Mouse (Mus musculus) embryonic facial prominence, embryonic 13.5 days (tissue): Measurements from ENCODE around the gene Ift52. TPM values are rescaled to one million over a fixed set of nuclear protein-coding genes. Genes with fewer than 3 reads are reported as not detected.

Source experiments
- ATAC-seq: fragments of 200-750 bp; cut with Nextera tagmentation; 2 replicates; pipeline ENCODE4 v1.8.0; 2017; ENCODE audit warnings: low read depth; ENCODE audit not compliant: insufficient number of reproducible peaks, insufficient read depth, low FRiP score, low TSS enrichment
- H3K27ac ChIP-seq: fragments of 300-500 bp; sonication (generic); 2 replicates; pipeline ENCODE4 v1.5.1; 2015; ENCODE audit warnings: moderate library complexity, mild to moderate bottlenecking, inconsistent platforms
- H3K27me3 ChIP-seq: fragments of 300-500 bp; sonication (generic); 2 replicates; pipeline ENCODE4 v1.6.1; 2015; ENCODE audit warnings: mild to moderate bottlenecking, inconsistent platforms
- H3K36me3 ChIP-seq: fragments of 300-500 bp; sonication (generic); 2 replicates; pipeline ENCODE4 v1.6.1; 2015; ENCODE audit warnings: mild to moderate bottlenecking, inconsistent platforms
- H3K4me1 ChIP-seq: fragments of 300-500 bp; sonication (generic); 2 replicates; pipeline ENCODE4 v1.6.1; 2015; ENCODE audit warnings: inconsistent platforms
- H3K4me2 ChIP-seq: fragments of 300-500 bp; sonication (generic); 2 replicates; pipeline ENCODE4 v1.6.1; 2015; ENCODE audit warnings: moderate library complexity, mild to moderate bottlenecking, inconsistent platforms
- H3K4me3 ChIP-seq: fragments of 300-500 bp; sonication (generic); 2 replicates; pipeline ENCODE4 v1.5.1; 2015; ENCODE audit warnings: mild to moderate bottlenecking, inconsistent platforms
- H3K9ac ChIP-seq: fragments of 300-500 bp; sonication (generic); 2 replicates; pipeline ENCODE4 v1.6.1; 2015; ENCODE audit warnings: mild to moderate bottlenecking, inconsistent platforms
- H3K9me3 ChIP-seq: fragments of 300-500 bp; sonication (generic); 2 replicates; pipeline ENCODE4 v1.6.1; 2016; ENCODE audit warnings: inconsistent platforms
- WGBS: fragments of 180-500 bp; shearing (Covaris S2); methylation state at CpG from one replicate; pipeline ENCODE4 v1.1.7; 2015; ENCODE audit warnings: mixed read lengths; 5-methylcytosine and 5-hydroxymethylcytosine counted together
- polyA plus RNA-seq: library from polyadenylated mRNA; unstranded; fragments of >200 nt; fragmentation: Nextera tagmentation; extraction: Ambion mirVana; gene quantifications from 2 replicates; pipeline ENCODE4 v1.2.1, GENCODE M21; 2015

Gene Ift52
- polyA plus RNA-seq, 1 experiment from 2014 or later: 57.0 TPM

DNA sequence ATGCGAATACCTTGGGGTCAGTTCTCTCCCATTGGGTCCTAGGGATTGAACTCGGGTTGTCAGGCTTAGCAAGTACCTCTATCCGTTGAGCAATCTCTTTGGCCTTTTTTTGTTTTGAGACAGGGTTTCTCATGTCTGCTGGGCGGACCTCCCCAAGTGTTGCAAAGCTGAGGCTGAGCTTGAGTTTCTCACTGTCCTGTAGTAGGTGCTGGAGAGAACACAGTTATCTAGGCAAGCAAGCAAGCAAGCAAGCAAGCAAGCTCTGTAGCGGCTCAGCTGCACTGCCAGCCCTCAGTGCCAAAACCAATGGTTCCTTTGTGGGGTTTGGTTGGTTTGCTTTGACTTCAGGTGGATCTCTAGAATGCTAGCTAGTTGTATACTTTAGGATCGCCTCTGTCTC, 43.5 kb downstream of the Ift52 start:
- Histone ChIP-seq H3K9me3 (no peaks in the 10 kb centered on the region), H3K27ac (no peak overlapping the region), H3K4me1 (peaks cover 8% of the 10 kb centered on the region), H3K9ac (no peak overlapping the region), H3K4me3 (no peak overlapping the region), H3K27me3 (no peaks in the 10 kb centered on the region), H3K36me3 (peaks cover 30% of the 10 kb centered on the region), H3K4me2 (no peak overlapping the region)
- ATAC-seq: no peak
- 83% methylated on average over 6 of the region's 6 CpGs for WGBS

GRCm38 (mm10) chr2:163061203-163062118, 44.3 kb downstream of the Ift52 start:
- peaks cover 34% of the 10 kb centered on the region for H3K36me3 ChIP-seq
- no peak overlapping the region for H3K4me2 ChIP-seq
- H3K27ac ChIP-seq: no peak overlapping the region
- H3K4me1 ChIP-seq: peaks cover under 1% of the 10 kb centered on the region; the same call in 1 of the 2 replicates
- no peak overlapping the region for H3K9ac ChIP-seq
- H3K9me3 ChIP-seq: no peaks in the 10 kb centered on the region
- H3K27me3 ChIP-seq: no peaks in the 10 kb centered on the region
- no peak for ATAC-seq
- whole genome bisulfite sequencing: 78% methylated on average over 8 of the region's 8 CpGs
- H3K4me3 ChIP-seq: no peak overlapping the region

GRCm38 (mm10) chr2:163062119-163062508, 45.0 kb downstream of the Ift52 start:
- 76% methylated on average over 6 of the region's 6 CpGs for WGBS
- H3K9me3 ChIP-seq: no peaks in the 10 kb centered on the region

DNA sequence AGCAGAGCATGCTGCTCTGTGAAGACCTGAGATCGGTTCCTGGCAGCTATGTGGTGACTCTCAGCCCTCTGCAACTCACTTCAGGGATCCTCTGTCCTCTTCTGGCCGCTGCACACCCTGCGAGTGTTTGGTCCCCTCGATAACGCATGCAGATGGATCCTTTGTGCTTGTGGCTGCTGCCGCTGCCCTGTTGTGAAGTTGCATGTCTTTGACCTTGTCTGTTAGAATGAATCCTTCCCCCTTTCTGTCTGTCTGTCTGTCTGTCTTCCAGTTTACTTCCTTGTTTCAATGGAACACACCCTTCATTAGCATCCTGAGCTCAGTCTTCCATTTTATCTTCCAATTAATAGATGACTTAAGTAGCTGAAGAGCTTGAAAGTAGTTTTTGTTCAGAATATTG, 49.2 kb downstream of the Ift52 start:
- Histone ChIP-seq H3K4me2 (no peak overlapping the region), H3K27me3 (no peaks in the 10 kb centered on the region), H3K9me3 (no peaks in the 10 kb centered on the region), H3K36me3 (peaks cover 48% of the 10 kb centered on the region), H3K4me3 (no peak overlapping the region), H3K27ac (no peak overlapping the region), H3K4me1 (no peaks in the 10 kb centered on the region), H3K9ac (no peak overlapping the region)
- no peak for ATAC-seq
- 98% methylated on average over 6 of the region's 6 CpGs for WGBS

More at GRCm38 (mm10) chr2:163062119-163062508, 45.0 kb downstream of the Ift52 start:
- Histone ChIP-seq H3K27ac (no peak overlapping the region), H3K27me3 (no peaks in the 10 kb centered on the region), H3K4me1 (no peaks in the 10 kb centered on the region), H3K36me3 (peaks cover 34% of the 10 kb centered on the region), H3K4me3 (no peak overlapping the region), H3K4me2 (no peak overlapping the region), H3K9ac (no peak overlapping the region)
- no peak for ATAC-seq

DNA sequence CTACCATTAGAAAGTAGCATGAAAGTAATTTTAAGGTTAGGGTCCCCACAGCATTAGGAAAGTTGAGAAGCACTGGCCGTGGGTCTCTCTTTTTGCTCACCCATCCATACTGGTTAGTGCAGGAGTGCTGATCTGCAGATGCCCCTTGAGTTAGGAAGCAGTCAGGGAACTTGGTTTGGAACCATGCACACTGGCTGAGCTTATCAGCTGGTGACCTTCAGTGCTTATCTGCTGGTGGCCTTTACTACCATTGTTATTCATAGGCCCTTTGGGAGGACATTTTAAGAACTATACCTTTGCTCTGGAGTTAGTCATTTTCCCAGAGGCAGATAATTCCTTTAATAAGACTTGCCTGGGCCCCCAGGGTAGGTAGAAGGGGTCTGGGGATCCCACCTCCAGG, 50.1 kb downstream of the Ift52 start:
- H3K4me3 ChIP-seq: no peak overlapping the region
- WGBS: 86% methylated on average over 1 of the region's 1 CpGs
- no peak overlapping the region for H3K27ac ChIP-seq

GRCm38 (mm10) chr2:163070213-163070612, 53.1 kb downstream of the Ift52 start:
- 77% methylated on average over 3 of the region's 3 CpGs for WGBS
- Histone ChIP-seq H3K27me3 (no peaks in the 10 kb centered on the region), H3K36me3 (peaks cover 42% of the 10 kb centered on the region), H3K4me3 (no peak overlapping the region), H3K27ac (no peak overlapping the region), H3K4me1 (0 out of 2 replicates have a peak, but pooled peaks cover 5% of the 10 kb centered on the region), H3K4me2 (no peak overlapping the region), H3K9me3 (no peaks in the 10 kb centered on the region), H3K9ac (no peak overlapping the region)
- no peak for ATAC-seq

More for the DNA sequence above, 50.1 kb downstream of the Ift52 start:
- Histone ChIP-seq H3K4me1 (no peaks in the 10 kb centered on the region), H3K9ac (no peak overlapping the region), H3K27me3 (no peaks in the 10 kb centered on the region), H3K4me2 (no peak overlapping the region), H3K36me3 (peaks cover 46% of the 10 kb centered on the region), H3K9me3 (no peaks in the 10 kb centered on the region)
- no peak for ATAC-seq

DNA sequence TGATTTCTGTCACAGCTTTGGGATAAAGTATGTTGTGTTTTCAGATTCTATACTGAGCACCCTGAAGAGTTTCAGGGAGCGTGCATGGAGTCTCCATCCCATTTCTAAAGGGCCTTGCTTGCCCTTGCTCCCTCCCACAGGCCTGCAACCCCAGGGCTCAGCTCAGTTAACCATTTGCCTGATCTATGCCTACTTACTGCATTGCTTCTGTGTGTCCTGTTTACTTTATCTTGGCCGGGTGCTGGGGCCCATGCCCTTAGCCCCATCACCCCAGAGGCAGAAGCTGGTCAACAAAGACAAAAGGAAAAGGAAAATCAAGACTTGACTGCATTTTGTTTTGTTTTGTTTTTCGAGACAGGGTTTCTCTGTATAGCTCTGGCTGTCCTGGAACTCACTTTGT, 54.4 kb downstream of the Ift52 start:
- no peak for ATAC-seq
- no peak overlapping the region for H3K9ac ChIP-seq
- no peak overlapping the region for H3K4me3 ChIP-seq
- H3K4me2 ChIP-seq: no peak overlapping the region
- H3K4me1 ChIP-seq: 0 out of 2 replicates have a peak, but pooled peaks cover 5% of the 10 kb centered on the region
- H3K27me3 ChIP-seq: no peaks in the 10 kb centered on the region
- no peak overlapping the region for H3K27ac ChIP-seq
- WGBS: 92% methylated on average over 3 of the region's 3 CpGs
- H3K9me3 ChIP-seq: no peaks in the 10 kb centered on the region
- peaks cover 38% of the 10 kb centered on the region for H3K36me3 ChIP-seq

GRCm38 (mm10) chr2:163073023-163073757, 56.0 kb downstream of the Ift52 start:
- Histone ChIP-seq H3K9ac (no peak overlapping the region), H3K27ac (no peak overlapping the region), H3K36me3 (peaks cover 32% of the 10 kb centered on the region), H3K9me3 (no peaks in the 10 kb centered on the region), H3K4me3 (no peak overlapping the region), H3K27me3 (no peaks in the 10 kb centered on the region), H3K4me2 (no peak overlapping the region), H3K4me1 (0 out of 2 replicates have a peak, but pooled peaks cover 5% of the 10 kb centered on the region)
- WGBS: 90% methylated on average over 9 of the region's 9 CpGs
- no peak for ATAC-seq

DNA sequence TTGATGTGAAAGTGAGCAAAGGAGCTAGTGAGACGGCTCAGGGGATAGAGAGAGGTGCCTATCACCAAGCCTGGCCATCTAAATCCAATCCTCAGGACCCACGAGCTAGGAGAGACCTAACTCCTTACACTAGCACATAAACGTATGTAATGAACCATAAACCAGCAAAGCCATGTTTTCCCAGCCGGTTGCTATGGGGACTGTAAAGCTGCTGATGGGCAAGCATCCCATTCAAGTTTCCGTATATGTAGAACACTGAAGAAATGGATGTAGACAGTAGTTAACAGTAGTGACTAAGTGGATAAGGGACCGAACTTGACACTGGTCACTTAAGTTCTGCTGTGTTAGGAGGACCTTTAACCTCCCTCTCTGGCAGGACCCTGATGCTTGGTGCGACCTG, 56.9 kb downstream of the Ift52 start:
- Histone ChIP-seq H3K4me1 (0 out of 2 replicates have a peak, but pooled peaks cover 5% of the 10 kb centered on the region), H3K9ac (no peak overlapping the region), H3K4me2 (no peak overlapping the region), H3K4me3 (no peak overlapping the region), H3K27ac (no peak overlapping the region), H3K9me3 (no peaks in the 10 kb centered on the region), H3K27me3 (no peaks in the 10 kb centered on the region), H3K36me3 (peaks cover 29% of the 10 kb centered on the region)
- ATAC-seq: no peak
- WGBS: 69% methylated on average over 7 of the region's 7 CpGs

- Histone ChIP-seq H3K36me3 (peaks cover 36% of the 10 kb centered on the region), H3K4me3 (no peak overlapping the region), H3K27ac (no peak overlapping the region), H3K27me3 (no peaks in the 10 kb centered on the region), H3K4me1 (0 out of 2 replicates have a peak, but pooled peaks cover 5% of the 10 kb centered on the region), H3K9ac (no peak overlapping the region), H3K4me2 (no peak overlapping the region), H3K9me3 (no peaks in the 10 kb centered on the region)
- ATAC-seq: no peak
- WGBS: 91% methylated on average over 12 of the region's 12 CpGs
Observed at GRCm38 (mm10) chr2:163074808-163075207, 57.7 kb downstream of the Ift52 start.

- H3K36me3 ChIP-seq: peaks cover 37% of the 10 kb centered on the region
- no peaks in the 10 kb centered on the region for H3K27me3 ChIP-seq
- no peaks in the 10 kb centered on the region for H3K9me3 ChIP-seq
- 0 out of 2 replicates have a peak, but pooled peaks cover 5% of the 10 kb centered on the region for H3K4me1 ChIP-seq
- 61% methylated on average over 3 of the region's 3 CpGs for WGBS
- H3K4me3 ChIP-seq: no peak overlapping the region
- no peak for ATAC-seq
- H3K4me2 ChIP-seq: no peak overlapping the region
- no peak overlapping the region for H3K27ac ChIP-seq
- H3K9ac ChIP-seq: no peak overlapping the region
Observed at GRCm38 (mm10) chr2:163075234-163075633, 58.1 kb downstream of the Ift52 start.
